15 mouse cellular contexts compared by ENCODE assay signal in the genomic region with DNA sequence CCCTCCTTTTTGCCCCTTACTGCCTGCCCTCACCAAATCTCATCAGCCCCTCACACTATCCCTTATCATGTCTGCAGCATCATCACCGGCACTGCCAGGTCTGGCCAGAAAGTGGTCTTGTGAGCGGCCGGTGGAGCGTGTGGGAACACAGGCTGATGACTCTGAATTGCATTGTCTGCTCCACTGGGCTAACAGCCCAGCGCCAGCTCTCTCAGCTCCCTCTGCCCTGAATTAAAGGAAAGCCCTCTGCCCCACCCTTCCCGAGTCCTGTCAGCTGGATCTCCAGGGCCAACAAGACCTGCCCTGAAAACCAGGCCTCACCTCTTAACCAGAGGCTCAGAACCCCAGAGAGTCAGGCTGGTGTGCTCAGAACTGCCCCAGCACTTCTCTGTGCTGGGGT.
DNase-seq lines count a peak whose midpoint lies in the region; ATAC-seq and TF ChIP-seq lines count a peak whose summit lies in the region.
"Had no signal": no experiment of that assay in that cellular context is flagged by ENCODE, and none has a peak within 500 bp of the region (broad histone marks: within the 10 kb centered on the region; RNA-seq: fewer than 3 reads in every experiment).

No protein-coding gene starts in this region.

- no peak overlapping the region for H3K4me3 ChIP-seq in heart, embryonic 10.5 days
- H3K4me3 ChIP-seq in hindbrain, postnatal 0 days (ENCODE audit: low read length): no peak overlapping the region
- H3K4me3 ChIP-seq: embryonic facial prominence, embryonic 13.5 days; forebrain, embryonic 13.5 days had no signal

- no peak overlapping the region for H3K4me2 ChIP-seq in hindbrain, postnatal 0 days (ENCODE audit: low read depth, low read length)
- H3K4me2 ChIP-seq: embryonic facial prominence, embryonic 13.5 days; forebrain, embryonic 13.5 days; liver, embryonic 11.5 days had no signal

- H3K27ac ChIP-seq in heart, embryonic 10.5 days: no peak overlapping the region
- no peak overlapping the region for H3K27ac ChIP-seq in hindbrain, postnatal 0 days
- H3K27ac ChIP-seq: embryonic facial prominence, embryonic 13.5 days; forebrain, embryonic 13.5 days had no signal

- TF ChIP-seq CTCF in hindbrain, postnatal 0 days (IDR thresholded peaks at IDR 0.05; ENCODE audit: low read depth): no peak

- no peaks in the 10 kb centered on the region for H3K9me3 ChIP-seq in heart, embryonic 10.5 days
- no peaks in the 10 kb centered on the region for H3K9me3 ChIP-seq in hindbrain, postnatal 0 days (ENCODE audit: low read length)
- H3K9me3 ChIP-seq: embryonic facial prominence, embryonic 13.5 days; forebrain, embryonic 13.5 days had no signal

- DNase-seq in heart, adult 18-20 months: peak; percentile 10 to 60
- DNase-seq in heart, embryonic 10.5 days (ENCODE audit: low spot score): no peak
- DNase-seq in lung, postnatal 10 days: peak; percentile 5
- no peak for DNase-seq in lung, postnatal 14 days
- peak; percentile 11 to 20 for DNase-seq in heart, adult 9 months (ENCODE audit: low spot score in 2 of 2)
- peak; percentile 43 for DNase-seq in hindbrain, postnatal 0 days (ENCODE audit: low spot score)
- DNase-seq in cerebellum, postnatal 4 days (ENCODE audit: low spot score in 2 of 2): no peak
- DNase-seq: cerebellum, adult 8-10 months; gastrocnemius, postnatal 10 days; thymus, postnatal 14 days had no signal

- WGBS in heart, embryonic 10.5 days: 18% methylated on average over 6 of the region's 6 CpGs
- 8% methylated on average over 6 of the region's 6 CpGs for WGBS in hindbrain, postnatal 0 days

- H3K4me1 ChIP-seq in heart, embryonic 10.5 days: peaks cover 13% of the 10 kb centered on the region
- 0 out of 2 replicates have a peak, but pooled peaks cover 7% of the 10 kb centered on the region for H3K4me1 ChIP-seq in hindbrain, postnatal 0 days (ENCODE audit: insufficient read depth, low read length)

- ATAC-seq in hindbrain, postnatal 0 days: peak; percentile 39
- ATAC-seq: CD4-positive, CD25-positive, alpha-beta regulatory T cell, adult 4 months; forebrain, embryonic 13.5 days; lung, postnatal 0 days had no signal

- no peaks in the 10 kb centered on the region for H3K36me3 ChIP-seq in heart, embryonic 10.5 days
- no peaks in the 10 kb centered on the region for H3K36me3 ChIP-seq in hindbrain, postnatal 0 days (ENCODE audit: insufficient read depth, low read length)
- H3K36me3 ChIP-seq: embryonic facial prominence, embryonic 13.5 days had no signal

- H3K9ac ChIP-seq in hindbrain, postnatal 0 days (replicated peaks; ENCODE audit: low read length): no peak overlapping the region
- H3K9ac ChIP-seq: embryonic facial prominence, embryonic 13.5 days; forebrain, embryonic 13.5 days had no signal

- peaks cover 45% of the 10 kb centered on the region for H3K27me3 ChIP-seq in heart, embryonic 10.5 days (ENCODE audit: insufficient read depth, poor library complexity, severe bottlenecking)
- no peaks in the 10 kb centered on the region for H3K27me3 ChIP-seq in hindbrain, postnatal 0 days (ENCODE audit: insufficient read depth, low read length)
- H3K27me3 ChIP-seq: embryonic facial prominence, embryonic 13.5 days; forebrain, embryonic 13.5 days had no signal

Comparison
In these comparisons a context has a peak if more than half of its experiments do, and no peak if none do; other contexts are left out.
1. DNase-seq: peak in heart, adult 18-20 months (2 of 2), lung, postnatal 10 days (single experiment), heart, adult 9 months (2 of 2) and hindbrain, postnatal 0 days (single experiment); none in heart, embryonic 10.5 days (single experiment), lung, postnatal 14 days (single experiment) and cerebellum, postnatal 4 days (0 of 2).